Mouse (Mus musculus): ENCODE results near the gene Pxt1.

DNA sequence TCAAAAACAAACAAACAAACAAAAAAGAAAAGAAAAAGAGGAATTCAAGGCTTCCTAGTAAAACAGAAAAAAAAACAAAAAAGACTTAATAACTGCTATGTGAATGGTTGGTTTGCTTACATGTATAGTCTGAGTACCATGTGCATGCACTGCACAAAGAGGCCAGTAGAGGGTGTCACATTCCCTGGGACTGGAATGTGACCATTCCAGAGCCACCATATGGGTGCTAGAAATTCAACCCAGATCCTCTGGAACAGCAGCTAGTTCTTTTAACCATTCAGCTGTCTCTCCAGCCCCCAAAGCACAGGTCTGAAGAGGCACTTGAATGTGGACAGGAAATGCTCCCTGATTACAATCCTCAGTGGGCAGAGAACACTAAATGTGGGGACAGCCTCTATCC is 43.2 kb upstream of the Pxt1 start:
- TF ChIP-seq POLR2A (IDR thresholded peaks at IDR 0.05; ENCODE audit: insufficient read length, low read depth) (no peak), USF1 (IDR thresholded peaks at IDR 0.05; ENCODE audit: low read depth) (no peak), MYOD1 (IDR thresholded peaks at IDR 0.05; ENCODE audit: control insufficient read depth in 1 of 3, insufficient read length in 2 of 3, low read depth in 2 of 3) (no peak), TCF12 (IDR thresholded peaks at IDR 0.05; ENCODE audit: insufficient read depth, poor library complexity, severe bottlenecking) (no peak), TCF3 (IDR thresholded peaks at IDR 0.05; ENCODE audit: insufficient read length, low read depth) (no peak), POLR2AphosphoS2 (IDR thresholded peaks at IDR 0.05; ENCODE audit: insufficient read length, low read depth) (no peak), CEBPB (IDR thresholded peaks at IDR 0.05; ENCODE audit: insufficient read depth, poor library complexity, severe bottlenecking) (no peak), E2F4 (IDR thresholded peaks at IDR 0.05; ENCODE audit: insufficient read depth) (no peak), MYOG (IDR thresholded peaks at IDR 0.05; ENCODE audit: control insufficient read depth in 1 of 3, insufficient read depth in 1 of 3, insufficient read length in 2 of 3, low read depth in 2 of 3) (no peak), SRF (IDR thresholded peaks at IDR 0.05; ENCODE audit: control insufficient read depth, insufficient read length, low read depth) (no peak)

Measured in myocyte (in vitro differentiated cells).